Mouse (Mus musculus) embryo, embryonic 10.5 days (tissue): Measurements from ENCODE around the gene Mthfsl.
"Not testable (repeated sequence)": the region's sequence is repeated elsewhere in the genome, so short reads cannot be mapped to it uniquely, and the experiment has no call there.

ENCODE experiments used
- DNase-seq: peaks from one replicate; pipeline ENCODE4 v3.0.0-alpha.2; 2015; ENCODE audit warnings: low spot score

The Mthfsl gene

DNA sequence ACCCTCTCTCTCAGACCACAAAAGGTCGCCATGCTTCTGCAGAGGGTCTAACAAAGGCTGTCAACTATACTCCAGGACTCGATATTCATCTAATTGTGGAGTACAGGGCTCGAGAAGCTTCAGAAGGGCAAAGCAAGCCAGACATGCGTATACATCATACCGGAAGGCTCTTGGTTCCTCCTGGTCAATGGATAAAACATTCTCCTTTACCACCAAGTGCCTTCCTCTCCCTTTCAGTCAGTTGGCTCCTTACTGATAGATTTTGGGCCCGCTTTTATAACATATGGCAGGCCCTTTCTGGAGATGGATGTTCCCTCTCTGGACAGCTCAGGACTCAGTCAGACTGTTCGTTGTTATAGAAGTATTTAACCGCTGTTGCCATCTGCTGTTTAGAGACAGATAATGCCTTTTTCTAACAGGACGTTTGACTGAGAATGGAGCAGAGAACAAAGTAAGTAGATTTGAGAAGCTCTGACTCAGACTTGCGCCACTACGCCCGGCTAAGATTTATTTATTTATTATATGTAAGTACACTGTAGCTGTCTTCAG is at the start of gene Mthfsl:
Mthfsl (minus strand) TSS at position 308 of the 549 bp plus-strand sequence.
- DNase-seq, result peak; percentile 22

- DNase-seq, result not testable (repeated sequence)
Observed at GRCm38 (mm10) chr9:88769470-88769869, 49.4 kb upstream of the Mthfsl start.

DNA sequence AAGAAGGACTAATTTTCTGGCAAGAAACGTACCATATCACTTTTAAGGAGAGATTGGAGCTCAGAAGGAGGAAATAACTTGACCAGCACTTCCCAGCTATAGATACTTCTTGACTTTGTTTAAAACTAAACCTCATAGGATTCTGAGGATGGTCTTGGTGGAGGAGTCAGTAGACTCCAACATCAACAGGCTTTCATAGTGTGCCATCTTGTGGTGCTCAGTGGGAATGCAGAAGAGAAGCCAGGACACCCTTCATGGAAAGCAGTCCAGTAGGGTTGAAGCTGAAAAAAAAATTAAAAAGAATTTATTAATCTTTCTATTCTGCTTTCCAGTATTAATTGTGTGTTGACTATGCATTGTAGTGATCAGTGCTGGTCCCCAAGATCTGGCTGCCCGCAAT is 26.6 kb upstream of the Mthfsl start:
- DNase-seq, result not testable (repeated sequence)

DNA sequence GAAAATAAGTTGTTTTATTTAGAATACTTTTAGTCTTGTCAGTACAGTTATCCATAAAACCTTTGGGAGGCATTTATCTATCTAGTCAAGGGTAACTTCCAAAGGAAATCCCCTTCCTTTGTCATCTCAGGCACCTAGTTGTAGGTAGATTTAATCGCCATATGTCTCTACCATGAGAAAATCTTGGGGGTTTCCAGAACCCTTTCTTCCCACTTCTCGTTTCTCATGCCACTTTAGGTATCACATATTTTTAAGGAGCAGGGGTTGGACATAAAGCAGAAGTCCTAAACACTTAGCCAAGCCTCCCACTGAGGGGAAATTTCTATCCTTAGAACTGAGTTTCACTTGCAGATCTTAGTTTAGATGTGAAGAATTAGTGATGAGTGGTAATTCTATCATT is 25.9 kb upstream of the Mthfsl start:
- DNase-seq, result not testable (repeated sequence)

- not testable (repeated sequence) for DNase-seq
Observed at GRCm38 (mm10) chr9:88735289-88735688, 15.2 kb upstream of the Mthfsl start.

DNA sequence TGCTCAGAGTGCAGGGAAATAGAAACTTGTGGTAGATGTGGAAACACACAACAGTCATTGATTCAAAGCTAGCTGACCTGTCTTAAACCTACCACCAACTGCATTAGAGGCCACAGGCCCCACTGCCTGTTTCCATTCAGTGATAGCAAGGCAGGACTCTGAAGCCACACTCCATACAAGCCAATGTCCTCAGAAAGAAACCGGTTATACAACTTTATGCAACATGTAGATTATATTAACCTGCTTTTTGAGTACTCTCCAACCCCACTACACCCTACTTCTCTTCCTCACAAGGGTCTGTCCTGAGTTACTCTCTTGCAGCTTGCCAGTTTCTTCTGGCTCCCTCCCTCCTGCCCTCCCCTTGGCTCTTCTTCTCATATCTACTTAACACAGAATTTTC is 13.1 kb upstream of the Mthfsl start:
- not testable (repeated sequence) for DNase-seq

GRCm38 (mm10) chr9:88732334-88732733 is 12.2 kb upstream of the Mthfsl start:
- DNase-seq, result not testable (repeated sequence)

GRCm38 (mm10) chr9:88731728-88732127 is 11.6 kb upstream of the Mthfsl start, which contains the start of gene Bcl2a1d:
Bcl2a1d (minus strand) TSS chr9:88731914.
- DNase-seq, result not testable (repeated sequence)

DNA sequence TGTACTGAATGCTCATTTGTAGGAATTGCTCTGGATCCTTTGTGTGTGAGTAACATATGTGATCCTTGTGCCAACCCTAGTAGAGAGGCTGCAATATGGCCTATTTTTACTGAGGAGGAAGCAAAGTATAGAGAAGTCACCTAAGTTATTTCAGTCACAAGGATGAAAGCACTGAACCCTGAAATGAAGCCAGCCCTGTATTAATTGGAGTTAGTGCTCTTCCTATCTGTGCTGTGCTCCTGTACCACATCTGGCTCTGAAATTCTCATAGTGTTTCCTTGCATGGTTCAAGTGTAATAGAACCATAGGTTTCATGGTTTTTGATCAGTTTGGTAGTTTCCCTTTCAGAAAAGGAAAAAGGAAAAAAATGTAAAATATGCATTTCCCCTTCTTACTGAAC is 8.2 kb upstream of the Mthfsl start:
- not testable (repeated sequence) for DNase-seq

DNA sequence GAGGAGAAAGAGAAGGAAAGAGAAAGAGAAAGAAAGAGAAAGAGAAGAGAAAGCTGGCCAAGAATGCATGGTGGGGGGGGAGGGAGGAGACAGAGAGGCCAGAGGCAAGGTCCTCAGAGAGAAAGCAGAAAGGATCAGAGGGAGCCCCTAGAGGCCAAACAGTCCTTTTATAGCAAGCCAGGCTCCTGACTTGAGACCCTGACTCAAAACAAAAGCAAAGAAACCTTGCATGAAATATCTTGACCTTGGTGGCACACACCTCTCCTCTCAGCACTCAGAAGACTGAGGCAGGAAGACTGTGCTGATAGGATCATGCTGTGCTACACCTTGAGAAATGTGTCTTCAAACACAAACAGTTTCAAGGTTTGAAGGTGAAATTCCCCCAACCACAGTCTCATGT is 1.5 kb upstream of the Mthfsl start:
- DNase-seq, result not testable (repeated sequence)

DNA sequence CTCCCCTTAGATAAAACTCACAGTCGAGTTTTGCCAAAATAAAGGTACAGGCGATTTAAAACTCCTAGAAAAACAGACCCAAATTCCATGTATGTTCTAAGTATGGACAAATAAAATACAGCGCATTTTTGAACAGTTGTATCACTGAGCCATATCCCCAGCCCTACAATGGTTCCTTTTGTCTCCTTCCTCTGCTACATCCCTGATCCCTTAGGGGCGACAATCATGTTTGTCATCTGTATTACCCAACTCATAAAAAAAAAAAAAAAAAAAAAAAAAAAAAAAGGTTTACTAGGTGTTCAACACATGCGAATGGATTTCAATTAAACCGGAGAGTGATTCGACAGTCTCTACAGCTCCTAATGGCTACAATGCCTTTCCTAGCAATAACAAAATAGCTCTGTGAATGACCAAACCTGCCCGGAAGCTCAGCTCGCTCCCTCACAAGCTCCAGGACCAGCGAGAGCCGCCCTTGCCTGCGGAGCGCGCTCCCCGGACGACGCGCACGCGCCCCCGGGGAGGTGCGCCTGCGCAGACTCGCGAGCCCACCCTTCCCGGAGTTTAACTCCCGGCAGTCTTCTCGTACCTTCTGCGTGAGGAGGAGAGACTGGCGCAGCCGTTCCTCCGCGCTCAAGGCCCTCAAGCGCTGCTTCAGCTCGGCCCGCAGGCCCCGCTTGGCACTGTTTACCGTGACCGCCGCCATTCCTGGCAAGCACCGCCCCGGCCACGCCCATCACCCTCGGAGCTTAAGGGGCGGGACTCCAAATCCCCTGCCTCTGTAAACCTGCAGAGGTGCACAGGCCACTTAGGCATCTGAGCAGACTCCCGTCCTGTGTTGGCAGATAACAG is 799 bp downstream of the Mthfsl start:
- peak; percentile 44 for DNase-seq

DNA sequence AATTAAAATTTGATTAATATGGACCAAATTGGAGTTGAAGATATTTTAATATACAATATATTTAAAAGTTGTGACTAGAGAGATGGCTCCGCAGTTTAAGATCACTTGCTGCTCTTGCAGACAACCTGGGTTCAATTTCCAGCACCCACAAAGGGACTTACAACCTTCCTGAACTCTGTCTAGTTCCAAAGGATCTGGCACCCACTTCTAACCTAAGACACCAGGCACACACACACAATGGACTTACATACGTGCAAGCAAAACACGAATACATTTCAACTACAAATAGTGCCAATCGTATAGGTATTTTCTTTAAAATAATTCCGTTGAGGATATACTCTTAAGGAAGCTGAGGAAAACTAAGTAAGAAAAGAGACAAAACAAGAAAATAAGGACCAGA is 1.5 kb downstream of the Mthfsl start:
- not testable (repeated sequence) for DNase-seq

GRCm38 (mm10) chr9:88718140-88718539 is 2.0 kb downstream of the Mthfsl start:
- peak; percentile 27 for DNase-seq

- not testable (repeated sequence) for DNase-seq
Observed at GRCm38 (mm10) chr9:88714515-88714914, 5.6 kb downstream of the Mthfsl start.

GRCm38 (mm10) chr9:88712164-88712749 is 7.8 kb downstream of the Mthfsl start:
- DNase-seq, result not testable (repeated sequence)

DNA sequence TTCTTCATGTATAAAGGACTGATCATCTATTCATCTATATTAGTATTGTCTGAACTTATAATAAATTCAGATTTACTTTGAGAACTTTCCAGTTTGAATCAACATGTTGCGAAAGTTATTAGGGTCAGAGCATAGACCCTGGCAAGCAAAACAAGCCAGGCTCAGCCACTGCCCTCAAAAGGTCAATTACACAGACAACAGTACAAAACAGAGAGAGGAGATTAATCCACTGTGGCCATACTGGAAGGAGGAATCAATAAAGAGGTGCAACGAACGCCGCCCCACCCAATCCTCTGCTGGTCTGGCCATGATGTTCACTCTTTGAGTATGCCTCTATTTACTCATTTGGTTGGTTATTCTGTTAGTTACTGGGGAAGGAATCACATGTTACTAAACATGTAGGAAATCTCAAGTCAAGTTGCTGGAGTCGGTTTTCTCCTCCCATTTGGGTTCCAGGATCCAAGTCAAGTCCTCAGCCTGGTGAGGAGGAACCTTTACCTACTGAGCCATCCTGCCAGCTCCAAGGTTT is 9.1 kb downstream of the Mthfsl start:
- not testable (repeated sequence) for DNase-seq

- DNase-seq, result not testable (repeated sequence)
Observed at GRCm38 (mm10) chr9:88710439-88710838, 9.7 kb downstream of the Mthfsl start.

DNA sequence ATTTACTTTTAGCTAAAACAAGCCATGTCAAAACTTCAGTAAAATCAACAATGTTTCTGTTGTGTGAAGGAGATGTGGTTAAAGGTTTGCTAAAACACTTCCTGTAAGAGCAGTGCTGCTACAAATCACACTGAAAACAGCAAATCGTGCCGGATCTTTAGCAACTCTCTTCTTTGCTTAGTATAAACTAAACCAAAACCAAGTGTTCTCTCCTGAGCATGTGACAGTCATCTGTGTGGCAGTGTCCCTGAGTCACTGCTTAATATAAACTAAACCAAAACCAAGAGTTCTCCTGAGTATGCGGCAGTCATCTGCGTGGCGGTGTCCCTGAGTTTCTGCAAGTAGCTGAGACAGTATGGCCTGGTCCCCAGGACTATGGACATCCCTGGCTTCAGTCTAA is 10.3 kb downstream of the Mthfsl start:
- DNase-seq, result not testable (repeated sequence)

GRCm38 (mm10) chr9:88709304-88709703 is 10.8 kb downstream of the Mthfsl start:
- DNase-seq, result no peak

GRCm38 (mm10) chr9:88706700-88707099 is 13.4 kb downstream of the Mthfsl start:
- peak; percentile 10 for DNase-seq

DNA sequence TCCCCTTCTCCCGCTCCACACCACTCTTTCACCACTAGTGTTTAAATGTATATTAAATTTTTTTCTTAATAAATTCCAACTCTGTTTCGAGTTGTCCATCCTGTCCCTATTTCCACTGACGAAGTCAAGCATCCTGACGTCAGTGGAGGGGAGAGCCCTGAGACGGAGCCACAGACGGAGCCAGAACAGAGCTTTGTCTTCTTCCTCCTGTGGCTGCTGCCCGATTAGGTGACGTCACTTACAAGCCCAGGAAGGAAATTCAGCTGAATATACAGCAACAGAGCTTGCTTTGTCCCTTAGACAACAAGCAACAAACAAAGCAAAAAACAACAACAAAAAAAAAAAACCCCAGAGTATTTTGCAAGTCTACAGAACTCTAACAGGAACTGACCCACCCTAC is 14.9 kb downstream of the Mthfsl start:
- not testable (repeated sequence) for DNase-seq

DNA sequence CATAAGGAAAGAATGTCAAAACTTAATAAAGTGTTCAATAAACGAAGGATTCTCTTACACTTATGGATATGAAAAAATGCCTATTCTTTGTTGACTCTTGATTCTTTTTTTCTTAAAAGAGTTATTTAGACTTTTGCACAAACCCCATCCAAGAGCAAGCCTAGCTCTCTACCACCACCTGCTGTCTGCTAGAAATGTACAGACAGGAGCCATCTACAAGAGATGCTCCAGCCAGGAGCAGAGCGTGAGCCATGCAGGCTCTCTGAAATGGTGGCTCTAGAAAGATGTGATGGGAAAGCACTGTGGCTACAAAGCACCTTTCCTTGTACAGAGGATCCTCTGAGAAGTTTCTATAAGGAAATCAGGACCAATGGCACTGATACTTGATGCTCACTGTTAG is 21.4 kb downstream of the Mthfsl start:
- not testable (repeated sequence) for DNase-seq

GRCm38 (mm10) chr9:88691307-88691706 is 28.8 kb downstream of the Mthfsl start:
- DNase-seq, result not testable (repeated sequence)
